Mouse (Mus musculus) ovary, postnatal 14 days (tissue): ENCODE measurements around the gene Slc39a8.

Source experiments
- DNase-seq: peaks from one replicate; pipeline ENCODE4 v3.0.0; 2022; ENCODE audit warnings: low spot score

Gene Slc39a8

GRCm38 (mm10) chr3:135845860-135846259 lies 20.8 kb downstream of the Slc39a8 start:
- no peak for DNase-seq

- DNase-seq, result no peak
Observed at GRCm38 (mm10) chr3:135851607-135852006, 26.5 kb downstream of the Slc39a8 start.

GRCm38 (mm10) chr3:135853604-135854297 lies 28.7 kb downstream of the Slc39a8 start:
- no peak for DNase-seq

- no peak for DNase-seq
Observed at GRCm38 (mm10) chr3:135854298-135854984, 29.4 kb downstream of the Slc39a8 start.

GRCm38 (mm10) chr3:135854985-135855340 lies 29.9 kb downstream of the Slc39a8 start:
- no peak for DNase-seq

- no peak for DNase-seq
Observed at GRCm38 (mm10) chr3:135856303-135856702, 31.2 kb downstream of the Slc39a8 start.

GRCm38 (mm10) chr3:135857134-135857533 lies 32.1 kb downstream of the Slc39a8 start:
- DNase-seq, result no peak

- DNase-seq, result no peak
Observed at GRCm38 (mm10) chr3:135859431-135859830, 34.4 kb downstream of the Slc39a8 start.

GRCm38 (mm10) chr3:135862804-135863203 lies 37.7 kb downstream of the Slc39a8 start:
- DNase-seq, result peak; percentile 9

- DNase-seq, result no peak
Observed at GRCm38 (mm10) chr3:135869041-135869440, 44.0 kb downstream of the Slc39a8 start.

GRCm38 (mm10) chr3:135872325-135872724 lies 47.2 kb downstream of the Slc39a8 start:
- DNase-seq, result no peak

GRCm38 (mm10) chr3:135873596-135873995 lies 48.5 kb downstream of the Slc39a8 start:
- no peak for DNase-seq

GRCm38 (mm10) chr3:135878048-135878447 lies 53.0 kb downstream of the Slc39a8 start:
- DNase-seq, result no peak

- DNase-seq, result no peak
Observed at GRCm38 (mm10) chr3:135885927-135886658, 61.0 kb downstream of the Slc39a8 start.

- DNase-seq, result peak; percentile 71
Observed at GRCm38 (mm10) chr3:135886659-135887027, 61.6 kb downstream of the Slc39a8 start.

- no peak for DNase-seq
Observed at GRCm38 (mm10) chr3:135887033-135887855, 62.2 kb downstream of the Slc39a8 start.

GRCm38 (mm10) chr3:135887856-135888155 lies 62.7 kb downstream of the Slc39a8 start:
- no peak for DNase-seq

GRCm38 (mm10) chr3:135889401-135889800 lies 64.3 kb downstream of the Slc39a8 start:
- DNase-seq, result no peak

GRCm38 (mm10) chr3:135903366-135903765 lies 78.3 kb downstream of the Slc39a8 start:
- no peak for DNase-seq

GRCm38 (mm10) chr3:135904881-135905280 lies 79.8 kb downstream of the Slc39a8 start:
- no peak for DNase-seq

- no peak for DNase-seq
Observed at GRCm38 (mm10) chr3:135905729-135906128, 80.7 kb downstream of the Slc39a8 start.

GRCm38 (mm10) chr3:135907028-135907427 lies 81.9 kb downstream of the Slc39a8 start:
- DNase-seq, result no peak
